Mouse (Mus musculus) heart, adult 8-10 months (tissue): ENCODE results near the gene Rad17. TPM values are rescaled to one million over a fixed set of nuclear protein-coding genes. Genes with fewer than 3 reads are reported as not detected.

ENCODE experiments used
- DNase-seq: peaks from one replicate; pipeline ENCODE4 v3.0.0; 2022; ENCODE audit warnings: low spot score
- total RNA-seq, 4 experiments: library from RNA; stranded (reverse); gene quantifications; 2 replicates each; pipeline ENCODE4 v1.2.4; 2022

The Rad17 gene
- total RNA-seq, result 10 to 100 TPM; 13.4 to 16.6 (median 15.6) TPM

GRCm38 (mm10) chr13:100650550-100651438 lies at the start of gene Rad17, which contains the start of gene Ak6:
Rad17 (minus strand) TSS chr13:100651051.
Ak6 (plus strand) TSS chr13:100650979.
- peak; percentile 94 for DNase-seq

GRCm38 (mm10) chr13:100698866-100699265 lies 48.0 kb upstream of the Rad17 start:
- DNase-seq, result no peak

GRCm38 (mm10) chr13:100697541-100697940 lies 46.7 kb upstream of the Rad17 start:
- DNase-seq, result no peak

GRCm38 (mm10) chr13:100687513-100687912 lies 36.7 kb upstream of the Rad17 start:
- no peak for DNase-seq

DNA sequence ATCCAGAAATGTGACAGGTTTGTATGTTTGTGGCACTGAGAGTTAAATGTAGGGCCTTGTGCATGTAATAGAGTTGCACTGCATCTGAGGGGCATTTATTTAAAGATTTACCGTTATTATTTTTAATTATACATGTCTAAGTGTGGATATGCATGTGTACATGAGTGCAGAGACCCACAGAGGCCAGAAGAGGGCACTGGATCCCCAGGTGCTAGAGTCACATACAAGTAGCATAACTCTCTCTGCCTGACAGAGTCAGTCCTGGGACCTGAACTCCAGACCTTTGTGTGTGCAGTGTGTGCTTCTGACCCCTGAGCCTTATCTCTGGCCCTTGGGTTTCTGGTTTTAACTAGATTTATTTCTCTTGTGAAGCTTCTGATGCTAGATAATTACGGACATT lies 33.5 kb upstream of the Rad17 start:
- no peak for DNase-seq

- no peak for DNase-seq
These were observed 32.0 kb upstream of the Rad17 start for GRCm38 (mm10) chr13:100682837-100683236.

GRCm38 (mm10) chr13:100681615-100682014 lies 30.8 kb upstream of the Rad17 start:
- DNase-seq, result no peak

- no peak for DNase-seq
These were observed 25.2 kb upstream of the Rad17 start for GRCm38 (mm10) chr13:100675936-100676635.

GRCm38 (mm10) chr13:100670181-100670741 lies 19.4 kb upstream of the Rad17 start:
- no peak for DNase-seq

GRCm38 (mm10) chr13:100669291-100670022 lies 18.6 kb upstream of the Rad17 start, which contains the start of gene Ccdc125:
Ccdc125 (plus strand) TSS chr13:100669717.
- no peak for DNase-seq

DNA sequence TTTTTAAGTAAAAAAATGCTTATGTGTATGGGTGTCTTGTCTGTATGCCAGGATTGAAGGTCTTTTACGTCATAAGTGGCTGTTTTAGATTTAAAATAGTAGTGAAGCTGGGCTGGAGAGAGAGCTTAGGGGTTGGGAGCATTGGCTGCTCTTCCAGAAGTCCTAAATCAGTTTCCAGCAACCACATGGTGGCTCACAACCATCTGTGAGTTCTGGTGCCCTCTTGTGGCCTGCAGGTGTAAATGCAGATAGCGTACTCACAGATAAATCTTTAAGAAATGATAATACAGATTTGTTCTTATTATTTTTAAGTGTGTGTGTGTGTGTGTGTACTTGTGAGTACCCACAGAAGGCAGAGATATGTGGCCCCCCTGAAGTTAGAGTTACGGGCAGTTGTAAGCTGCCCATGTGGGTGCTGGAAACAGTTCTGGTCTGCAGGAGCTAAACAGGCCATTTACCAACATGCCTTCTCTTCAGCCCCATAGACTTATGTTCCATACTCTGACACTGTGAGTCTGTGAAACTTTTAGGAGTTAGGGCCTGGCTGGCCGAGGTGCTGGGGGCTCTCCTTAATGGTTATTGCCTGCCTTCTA lies 9.1 kb upstream of the Rad17 start:
- peak; percentile 40 for DNase-seq

DNA sequence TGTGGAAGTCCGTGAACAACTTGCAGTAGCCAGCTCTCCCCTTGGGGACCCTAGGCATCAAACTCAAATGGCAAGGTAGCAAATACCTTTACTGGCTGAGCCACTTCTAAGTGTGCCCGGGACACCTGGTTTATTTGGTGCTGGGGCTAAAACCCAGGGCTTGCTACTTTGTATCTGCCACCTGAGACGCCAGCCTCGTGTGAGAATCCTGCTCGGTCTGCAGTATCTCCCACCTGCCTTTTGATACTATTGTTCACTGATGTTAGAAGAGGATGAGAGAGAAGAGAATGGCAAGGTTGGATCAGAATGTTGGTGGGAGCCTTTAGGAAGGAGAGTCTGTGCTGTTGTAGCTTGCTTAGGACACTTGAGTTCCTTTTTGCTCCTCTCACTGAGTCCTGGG lies 7.2 kb upstream of the Rad17 start:
- DNase-seq, result no peak

DNA sequence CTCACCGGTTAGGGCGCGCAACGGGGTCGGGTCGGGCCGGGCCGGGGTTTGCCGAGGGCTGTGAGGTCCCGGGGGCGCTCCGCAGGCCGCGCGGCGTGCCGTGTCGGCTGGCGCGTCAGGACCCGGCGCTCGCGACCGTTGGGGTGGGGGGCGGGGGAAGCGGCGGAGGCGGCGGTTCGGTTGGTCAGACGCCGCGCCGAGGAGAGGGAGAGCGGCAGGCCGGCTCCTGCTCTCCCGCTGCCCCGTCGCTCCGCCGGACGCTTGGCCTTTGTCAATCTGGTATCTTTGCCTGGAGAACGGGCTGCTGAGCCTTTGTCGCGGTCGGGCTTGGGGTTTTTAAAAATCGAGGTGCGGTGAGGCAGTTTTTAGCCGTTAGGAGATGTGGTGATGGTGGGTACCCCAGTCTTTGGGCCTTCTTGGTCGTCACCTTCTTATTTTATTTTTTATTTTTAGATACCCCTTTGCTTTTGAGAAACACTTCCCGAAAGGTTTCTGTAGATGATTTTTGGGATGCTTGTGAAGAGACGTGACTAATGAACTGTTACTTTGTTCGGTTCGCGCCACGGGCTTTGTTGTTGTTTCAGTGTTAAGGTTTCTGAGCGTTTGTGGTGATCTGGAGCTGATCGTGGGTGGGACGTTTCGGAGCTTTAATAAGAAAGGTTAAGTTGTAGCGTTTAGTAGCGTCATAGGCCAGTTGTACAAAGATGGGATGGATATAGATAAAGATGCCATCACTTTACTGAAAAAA lies 762 bp upstream of the Rad17 start, which contains the start of gene Taf9:
TSS of gene Taf9 (plus strand) at position 141 of the 748 bp plus-strand sequence.
- DNase-seq, result no peak

GRCm38 (mm10) chr13:100648223-100648622 lies 2.6 kb downstream of the Rad17 start:
- no peak for DNase-seq

DNA sequence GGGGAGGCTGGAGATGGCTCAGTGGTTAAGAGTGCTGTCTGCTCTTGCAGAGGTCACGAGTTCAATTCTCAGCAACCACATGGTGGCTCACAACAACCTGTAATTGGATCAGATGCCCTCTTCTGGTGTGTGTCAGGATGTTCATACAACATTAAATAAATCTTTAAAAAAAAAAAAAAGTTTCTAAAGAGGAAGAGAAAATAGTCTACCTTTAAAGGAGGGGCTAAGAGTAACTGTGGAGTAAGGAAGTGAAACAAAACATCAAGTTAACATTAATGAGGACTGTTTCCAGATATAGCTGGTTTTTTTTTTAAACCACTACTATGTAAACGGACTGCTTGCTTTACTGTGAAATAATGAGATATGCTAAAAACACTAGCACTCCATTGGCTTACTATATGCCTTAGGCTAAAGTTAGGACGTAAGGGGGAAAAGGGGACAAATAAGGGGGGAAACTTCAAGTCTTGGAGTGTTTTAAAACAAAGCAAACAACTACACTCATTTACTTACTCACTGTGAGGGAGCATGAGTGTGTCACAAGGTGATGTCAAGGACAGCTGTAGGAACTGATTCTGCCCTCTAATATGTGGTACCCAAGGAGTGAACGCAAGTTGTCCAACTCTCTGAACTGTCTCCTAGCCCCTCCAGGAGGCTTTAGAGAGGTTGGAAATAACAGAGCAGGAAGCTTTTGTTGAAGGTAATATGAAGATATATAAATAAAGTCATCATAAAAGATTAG lies 8.2 kb downstream of the Rad17 start:
- DNase-seq, result no peak

GRCm38 (mm10) chr13:100634106-100634691 lies 16.7 kb downstream of the Rad17 start:
- DNase-seq, result no peak

DNA sequence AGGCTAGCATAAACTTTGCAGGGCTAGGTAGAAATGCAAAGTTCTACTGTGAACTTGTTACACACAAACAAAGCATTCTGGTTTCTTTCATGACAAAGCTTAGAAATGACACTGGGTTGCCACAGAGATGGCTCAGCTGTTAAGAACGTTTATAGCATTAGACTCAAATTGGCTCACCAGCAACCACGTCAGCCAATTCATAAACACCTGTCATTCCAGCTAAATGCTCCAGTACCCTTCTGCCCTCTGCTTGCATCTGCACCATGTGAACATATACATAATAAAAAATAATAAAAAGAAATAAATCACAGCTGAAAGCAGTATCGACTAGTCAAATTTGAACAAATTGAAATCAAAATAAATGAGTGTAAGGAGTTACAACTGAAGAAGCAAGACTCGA lies 28.6 kb downstream of the Rad17 start:
- no peak for DNase-seq

DNA sequence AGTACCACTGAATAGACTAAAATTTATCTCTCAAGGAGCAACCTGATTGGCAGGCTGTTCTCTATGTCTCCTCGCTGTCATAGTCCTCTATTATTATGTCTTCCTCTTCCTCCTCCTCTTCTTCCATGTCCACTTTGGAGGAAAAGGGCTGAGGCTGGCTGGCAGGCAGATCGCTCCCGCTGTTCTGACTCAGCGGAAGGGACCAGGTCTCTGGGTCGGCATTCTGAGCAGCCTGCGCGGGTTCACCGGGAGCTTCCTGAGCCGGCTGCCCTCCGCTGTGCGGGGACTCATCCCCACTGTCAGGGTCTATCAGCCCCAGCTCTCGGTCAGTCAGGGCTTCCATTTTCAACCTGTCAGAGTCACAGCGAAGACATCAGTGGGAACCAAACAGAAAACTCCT lies 33.3 kb downstream of the Rad17 start:
- no peak for DNase-seq
